Mouse (Mus musculus) bone marrow, adult 2 months (tissue): ENCODE measurements at regions not wholly inside any gene's neighbourhood (a gene's known extent, or its start where the extent isn't known, plus 50 kb on each side); places are given as distances from the start of the nearest gene placed in this dataset.

Experiments
- CTCF ChIP-seq: fragments of 200-500 bp; IDR thresholded peaks from 2 replicates; pipeline ENCODE4 v1.5.1; 2011; ENCODE audit warnings: low read length, control low read depth; ENCODE audit not compliant: control insufficient read depth, insufficient read depth
- POLR2A ChIP-seq: fragments of 200-500 bp; IDR thresholded peaks from 2 replicates; pipeline ENCODE4 v1.6.1; 2011; ENCODE audit warnings: low read depth, mild to moderate bottlenecking, control low read depth, low read length, borderline replicate concordance; ENCODE audit not compliant: control insufficient read depth

DNA sequence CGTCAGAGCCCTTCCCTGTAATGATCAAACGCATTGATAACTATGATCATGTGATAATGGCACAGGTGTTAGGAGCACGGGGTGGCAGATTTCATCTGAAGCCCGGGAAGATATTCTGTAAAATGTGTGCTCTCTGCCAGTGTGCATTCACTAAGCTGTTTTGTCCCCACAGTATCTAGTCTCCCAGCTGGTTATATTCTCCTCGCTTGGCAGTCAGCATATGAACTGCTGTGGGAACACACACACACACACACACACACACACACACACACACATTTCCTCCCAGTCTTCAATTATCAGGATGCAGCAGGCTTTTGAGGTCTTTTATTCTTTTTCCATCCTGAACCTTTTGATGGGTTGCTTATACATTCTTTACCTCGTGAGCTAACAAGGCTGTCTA is 365.8 kb upstream of the Id4 start:
- TF ChIP-seq CTCF (no peak), POLR2A (no peak)
